Mouse (Mus musculus) ES-Bruce4 (cell line): ENCODE results near the gene Stab2. TPM values are rescaled to one million over a fixed set of nuclear protein-coding genes. Genes with fewer than 3 reads are reported as not detected.
A peak's percentile ranks its signal among the peaks of the same experiment; 100 is the strongest.

ENCODE experiments used
- H3K27ac ChIP-seq: 2 replicates; pipeline ENCODE4 v1.5.1; 2012; ENCODE audit warnings: low read length, inconsistent platforms; ENCODE audit not compliant: insufficient read depth
- H3K27me3 ChIP-seq: 2 replicates; pipeline ENCODE4 v1.6.1; 2012; ENCODE audit warnings: mild to moderate bottlenecking, low read length, inconsistent platforms; ENCODE audit not compliant: control insufficient read depth, poor library complexity, insufficient read depth, severe bottlenecking
- H3K36me3 ChIP-seq: 2 replicates; pipeline ENCODE4 v1.6.1; 2012; ENCODE audit warnings: inconsistent platforms, mild to moderate bottlenecking, low read length, moderate library complexity; ENCODE audit not compliant: control insufficient read depth, poor library complexity, insufficient read depth, severe bottlenecking
- H3K4me1 ChIP-seq: one replicate; pipeline ENCODE4 v1.8.1; 2011; ENCODE audit warnings: low read length; ENCODE audit not compliant: control insufficient read depth, insufficient read depth
- H3K4me3 ChIP-seq: 2 replicates; pipeline ENCODE4 v1.5.1; 2011; ENCODE audit warnings: low read depth, mild to moderate bottlenecking, low read length
- H3K9ac ChIP-seq: 2 replicates; pipeline ENCODE4 v1.6.1; 2012; ENCODE audit warnings: low read depth, mild to moderate bottlenecking, inconsistent platforms; ENCODE audit not compliant: poor library complexity, severe bottlenecking
- H3K9me3 ChIP-seq: replicated peaks from 2 replicates; pipeline ENCODE4 v1.6.1; 2012; ENCODE audit warnings: mild to moderate bottlenecking, low read length, inconsistent platforms; ENCODE audit not compliant: control insufficient read depth, poor library complexity, insufficient read depth, severe bottlenecking
- CTCF ChIP-seq: IDR thresholded peaks from one replicate; pipeline ENCODE4 v1.8.1; 2011; ENCODE audit warnings: low read depth, low read length
- EP300 ChIP-seq: IDR thresholded peaks from 2 replicates; pipeline ENCODE4 v1.6.1; 2011; ENCODE audit warnings: low read depth, low read length; ENCODE audit not compliant: insufficient read depth
- POLR2A ChIP-seq: IDR thresholded peaks from one replicate; pipeline ENCODE4 v1.8.1; 2011; ENCODE audit warnings: low read length; ENCODE audit not compliant: insufficient read depth
- polyA plus RNA-seq: library from polyadenylated mRNA; stranded (reverse); fragments of >200 nt; gene quantifications from 2 replicates; pipeline ENCODE4 v1.2.4, GENCODE M21; 2011; ENCODE audit warnings: low read depth; ENCODE audit not compliant: missing spikeins, insufficient read depth, insufficient read length

The Stab2 gene
- polyA plus RNA-seq, 1 experiment = not detected

DNA sequence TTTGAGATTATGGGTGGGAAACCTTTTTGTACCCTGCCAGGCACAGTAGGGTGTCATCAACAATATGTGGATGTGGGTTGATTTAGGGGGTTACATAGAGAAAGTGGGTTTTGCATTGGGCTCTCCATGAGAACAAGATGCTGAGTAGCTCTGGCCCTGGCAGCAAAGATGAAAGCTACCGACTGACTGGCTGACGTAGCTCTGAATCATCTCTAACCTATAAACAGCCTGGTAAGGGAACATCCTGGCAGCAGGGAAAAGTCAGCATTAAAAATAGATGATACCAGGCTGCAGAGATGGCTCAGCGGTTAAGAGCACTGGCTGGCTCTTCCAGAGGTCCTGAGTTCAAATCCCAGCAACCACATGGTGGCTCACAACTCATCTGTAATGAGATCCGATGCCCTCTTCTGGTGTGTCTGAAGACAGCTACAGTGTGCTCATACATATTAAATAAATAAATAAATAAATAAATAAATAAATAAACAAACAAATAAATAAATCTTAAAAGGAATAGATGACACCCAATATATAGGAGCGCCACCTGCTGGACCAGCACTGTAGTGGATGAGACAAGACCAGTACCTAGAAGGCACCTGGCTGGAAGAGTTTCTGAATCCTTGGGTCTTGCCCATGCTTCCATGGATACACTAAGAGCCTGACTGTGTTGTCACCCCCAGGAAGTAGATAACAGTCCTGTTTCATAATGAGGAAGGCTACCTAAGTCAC is 31.7 kb downstream of the Stab2 start:
- H3K9ac ChIP-seq = no peak overlapping the region
- H3K27ac ChIP-seq = no peak overlapping the region
- no peaks in the 10 kb centered on the region for H3K9me3 ChIP-seq
- TF ChIP-seq CTCF (peak; percentile 18), POLR2A (no peak), EP300 (no peak)
- H3K27me3 ChIP-seq = no peaks in the 10 kb centered on the region
- no peaks in the 10 kb centered on the region for H3K4me1 ChIP-seq
- H3K4me3 ChIP-seq = no peak overlapping the region
- H3K36me3 ChIP-seq = no peaks in the 10 kb centered on the region

DNA sequence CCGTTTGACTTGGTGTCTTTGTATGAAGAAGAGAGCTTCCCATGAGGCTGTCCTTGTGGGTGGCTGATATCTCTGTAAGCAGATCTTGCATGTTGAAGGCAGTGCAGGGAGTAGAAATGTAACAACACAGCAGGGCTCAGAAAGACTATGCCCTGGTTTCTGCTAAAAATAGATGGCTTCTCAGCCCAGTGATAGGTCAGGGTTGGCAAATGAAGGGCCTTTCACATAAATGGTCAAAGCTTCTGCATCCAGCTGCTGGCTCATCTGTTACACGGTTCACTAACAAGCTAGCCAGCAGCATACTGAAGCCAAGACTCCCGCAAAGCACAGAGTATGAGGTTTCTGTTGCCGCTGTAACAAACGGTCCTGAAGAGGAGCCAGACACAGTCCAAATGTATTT is 34.5 kb downstream of the Stab2 start:
- Histone ChIP-seq H3K36me3 (no peaks in the 10 kb centered on the region), H3K27ac (no peak overlapping the region), H3K9ac (no peak overlapping the region), H3K27me3 (no peaks in the 10 kb centered on the region), H3K4me1 (no peaks in the 10 kb centered on the region), H3K4me3 (no peak overlapping the region), H3K9me3 (no peaks in the 10 kb centered on the region)
- TF ChIP-seq POLR2A (no peak), EP300 (no peak), CTCF (no peak)

DNA sequence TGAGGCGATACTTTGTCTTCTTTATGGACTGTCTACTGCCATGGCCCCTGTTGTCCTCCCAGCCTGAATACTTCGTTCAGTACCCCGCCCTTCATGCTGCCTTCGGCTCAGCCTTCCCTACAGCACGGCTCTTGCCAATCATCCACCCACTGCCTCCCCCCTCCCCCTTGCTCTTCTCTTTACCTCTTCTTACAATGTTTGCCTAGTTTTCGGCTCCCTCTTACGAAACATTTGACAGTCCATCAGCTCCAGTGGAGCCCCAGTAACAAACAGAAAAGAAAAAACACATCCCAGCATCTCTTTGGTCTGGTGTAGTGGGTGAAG is 35.4 kb downstream of the Stab2 start:
- Histone ChIP-seq H3K36me3 (no peaks in the 10 kb centered on the region), H3K27ac (no peak overlapping the region), H3K27me3 (no peaks in the 10 kb centered on the region), H3K4me1 (no peaks in the 10 kb centered on the region), H3K4me3 (no peak overlapping the region), H3K9ac (no peak overlapping the region), H3K9me3 (no peaks in the 10 kb centered on the region)
- no peak for TF ChIP-seq EP300
- TF ChIP-seq POLR2A = no peak
- no peak for TF ChIP-seq CTCF

DNA sequence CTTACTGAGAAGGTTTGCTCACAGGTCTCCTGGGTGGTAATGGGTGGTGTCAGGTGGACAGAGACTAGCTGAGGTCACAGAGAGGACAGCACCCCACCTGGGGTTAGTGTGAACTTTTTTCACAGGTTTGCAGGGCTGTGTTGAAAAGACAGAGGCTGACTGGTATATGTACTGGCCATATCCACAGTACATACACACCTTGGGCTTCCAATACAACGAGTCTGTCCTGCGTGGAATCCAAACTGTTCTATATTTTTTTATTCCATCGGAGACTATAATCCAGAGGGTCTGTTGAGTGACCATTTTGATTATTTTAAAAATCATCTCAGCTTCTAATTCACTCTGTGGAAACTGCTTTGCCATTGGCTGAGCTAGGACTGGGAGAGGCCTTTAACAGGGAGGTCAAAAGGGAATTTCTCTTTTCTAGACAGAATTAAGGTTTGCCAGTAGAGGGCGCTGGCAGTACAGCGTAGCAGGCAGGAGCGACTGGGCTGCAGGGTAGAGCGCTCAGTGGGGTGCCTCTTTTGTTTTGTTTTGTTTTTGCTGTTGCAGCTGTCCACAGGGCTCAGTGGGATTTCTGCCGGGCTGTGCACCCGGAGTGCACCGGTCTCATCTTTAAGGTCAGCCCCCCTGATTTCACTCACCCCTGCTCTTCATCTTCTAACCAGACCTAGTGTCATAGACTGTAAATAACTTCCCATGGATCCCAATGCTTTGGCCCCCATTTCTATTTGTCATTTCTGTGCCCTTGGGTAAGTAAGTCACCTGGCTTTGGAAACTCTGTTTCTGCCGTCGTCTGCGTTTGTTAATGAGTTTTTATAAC is 35.9 kb downstream of the Stab2 start:
- no peak overlapping the region for H3K27ac ChIP-seq

DNA sequence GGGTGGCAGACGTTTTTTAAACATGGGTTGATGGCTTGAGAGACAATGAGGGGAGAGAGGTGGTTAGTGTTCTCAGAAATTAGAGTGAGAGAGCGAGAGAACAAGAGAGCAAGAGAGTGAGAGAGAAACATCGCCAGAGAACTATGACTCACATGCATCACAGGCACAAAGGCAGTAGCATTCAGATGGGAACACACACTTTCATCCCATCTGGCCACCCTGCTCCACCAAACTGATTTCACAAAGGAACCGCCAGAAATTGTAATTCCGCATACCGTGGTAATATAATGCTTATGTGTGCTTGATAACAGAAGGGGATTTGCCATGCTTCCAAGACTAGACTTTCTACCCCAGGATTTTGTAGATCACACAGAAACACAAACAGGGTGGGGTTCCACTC is 38.5 kb downstream of the Stab2 start:
- TF ChIP-seq POLR2A = no peak
- no peak for TF ChIP-seq CTCF
- Histone ChIP-seq H3K27ac (no peak overlapping the region), H3K9me3 (no peaks in the 10 kb centered on the region), H3K27me3 (no peaks in the 10 kb centered on the region), H3K4me3 (no peak overlapping the region), H3K4me1 (no peaks in the 10 kb centered on the region), H3K36me3 (no peaks in the 10 kb centered on the region), H3K9ac (no peak overlapping the region)

More for the DNA sequence above, 35.9 kb downstream of the Stab2 start:
- H3K4me3 ChIP-seq = no peak overlapping the region
- no peaks in the 10 kb centered on the region for H3K4me1 ChIP-seq
- TF ChIP-seq CTCF (peak; percentile 81), EP300 (no peak)
- H3K36me3 ChIP-seq = no peaks in the 10 kb centered on the region
- H3K9me3 ChIP-seq = no peaks in the 10 kb centered on the region
- H3K9ac ChIP-seq = no peak overlapping the region
- no peaks in the 10 kb centered on the region for H3K27me3 ChIP-seq
